Mouse (Mus musculus): ENCODE measurements around the gene Nipbl. TPM values are rescaled to one million over a fixed set of nuclear protein-coding genes. Genes with fewer than 3 reads are reported as not detected.

Gene Nipbl
- polyA plus RNA-seq, 1 experiment = 28.1 TPM

- Histone ChIP-seq H3K27ac (ENCODE audit: control insufficient read depth, insufficient read depth, low read depth, low read length) (no peak overlapping the region), H3K36me3 (ENCODE audit: control insufficient read depth, insufficient read depth, low read length) (peaks cover 2% of the 10 kb centered on the region), H3K4me1 (ENCODE audit: control insufficient read depth, insufficient read depth, low read length) (no peaks in the 10 kb centered on the region; the same call in 1 of the 2 replicates), H3K4me3 (ENCODE audit: control insufficient read depth, low read depth, low read length) (no peak overlapping the region), H3K27me3 (ENCODE audit: control insufficient read depth, insufficient read depth, low read length) (no peaks in the 10 kb centered on the region)
- TF ChIP-seq POLR2A (IDR thresholded peaks at IDR 0.05; ENCODE audit: control insufficient read depth, low read depth, low read length) (no peak), CTCF (IDR thresholded peaks at IDR 0.05; ENCODE audit: control insufficient read depth, insufficient read depth, insufficient replicate concordance, low read depth, low read length) (no peak)
Observed at GRCm38 (mm10) chr15:8271952-8272351, 172.3 kb downstream of the Nipbl start.

GRCm38 (mm10) chr15:8268231-8268630, 176.0 kb downstream of the Nipbl start:
- TF ChIP-seq POLR2A (IDR thresholded peaks at IDR 0.05; ENCODE audit: control insufficient read depth, low read depth, low read length) (no peak), CTCF (IDR thresholded peaks at IDR 0.05; ENCODE audit: control insufficient read depth, insufficient read depth, insufficient replicate concordance, low read depth, low read length) (no peak)
- H3K4me1 ChIP-seq (ENCODE audit: control insufficient read depth, insufficient read depth, low read length) = no peaks in the 10 kb centered on the region; the same call in 1 of the 2 replicates
- no peak overlapping the region for H3K4me3 ChIP-seq (ENCODE audit: control insufficient read depth, low read depth, low read length)
- no peaks in the 10 kb centered on the region for H3K27me3 ChIP-seq (ENCODE audit: control insufficient read depth, insufficient read depth, low read length)
- peaks cover 3% of the 10 kb centered on the region for H3K36me3 ChIP-seq (ENCODE audit: control insufficient read depth, insufficient read depth, low read length)
- H3K27ac ChIP-seq (ENCODE audit: control insufficient read depth, insufficient read depth, low read depth, low read length) = no peak overlapping the region

- Histone ChIP-seq H3K36me3 (ENCODE audit: control insufficient read depth, insufficient read depth, low read length) (peaks cover 5% of the 10 kb centered on the region), H3K27ac (ENCODE audit: control insufficient read depth, insufficient read depth, low read depth, low read length) (no peak overlapping the region), H3K27me3 (ENCODE audit: control insufficient read depth, insufficient read depth, low read length) (no peaks in the 10 kb centered on the region), H3K4me3 (ENCODE audit: control insufficient read depth, low read depth, low read length) (no peak overlapping the region), H3K4me1 (ENCODE audit: control insufficient read depth, insufficient read depth, low read length) (no peaks in the 10 kb centered on the region; the same call in 1 of the 2 replicates)
- TF ChIP-seq CTCF (IDR thresholded peaks at IDR 0.05; ENCODE audit: control insufficient read depth, insufficient read depth, insufficient replicate concordance, low read depth, low read length) (no peak), POLR2A (IDR thresholded peaks at IDR 0.05; ENCODE audit: control insufficient read depth, low read depth, low read length) (no peak)
Observed at GRCm38 (mm10) chr15:8267211-8267610, 177.1 kb downstream of the Nipbl start.

- Histone ChIP-seq H3K36me3 (ENCODE audit: control insufficient read depth, insufficient read depth, low read length) (peaks cover 3% of the 10 kb centered on the region), H3K4me1 (ENCODE audit: control insufficient read depth, insufficient read depth, low read length) (no peaks in the 10 kb centered on the region; the same call in 1 of the 2 replicates), H3K4me3 (ENCODE audit: control insufficient read depth, low read depth, low read length) (no peak overlapping the region), H3K27ac (ENCODE audit: control insufficient read depth, insufficient read depth, low read depth, low read length) (no peak overlapping the region), H3K27me3 (ENCODE audit: control insufficient read depth, insufficient read depth, low read length) (no peaks in the 10 kb centered on the region)
- TF ChIP-seq CTCF (IDR thresholded peaks at IDR 0.05; ENCODE audit: control insufficient read depth, insufficient read depth, insufficient replicate concordance, low read depth, low read length) (no peak), POLR2A (IDR thresholded peaks at IDR 0.05; ENCODE audit: control insufficient read depth, low read depth, low read length) (no peak)
Observed at GRCm38 (mm10) chr15:8265946-8266345, 178.3 kb downstream of the Nipbl start.

Other genes starting within 250 kb of the Nipbl start
- not detected in 2 replicates for gene Gm2310, start 75.5 kb upstream of the Nipbl start, polyA plus RNA-seq (2012; rRNA removed)

Data from testis, adult 2 months (tissue).